Mouse (Mus musculus): ENCODE data around the gene Muc13.

GRCm38 (mm10) chr16:33833429-33833753, 39.6 kb downstream of the Muc13 start:
- TF ChIP-seq POLR2A (IDR thresholded peaks at IDR 0.05; ENCODE audit: insufficient read depth, low read depth, low read length) (no peak), EP300 (IDR thresholded peaks at IDR 0.05; ENCODE audit: insufficient read depth, low read depth, low read length) (no peak), CTCF (IDR thresholded peaks at IDR 0.05) (no peak)
